Mouse (Mus musculus): Measurements from ENCODE around the gene Nbea.

- TF ChIP-seq CTCF (IDR thresholded peaks at IDR 0.05; ENCODE audit: control insufficient read depth, insufficient read depth, insufficient read length): no peak
- TF ChIP-seq MAX (IDR thresholded peaks at IDR 0.05): no peak
- no peak for TF ChIP-seq USF1 (IDR thresholded peaks at IDR 0.05; ENCODE audit: low read depth)
- TF ChIP-seq MYOG (IDR thresholded peaks at IDR 0.05; ENCODE audit: control insufficient read depth, extremely low read depth, insufficient read length): no peak
- TF ChIP-seq FOSL1 (IDR thresholded peaks at IDR 0.05; ENCODE audit: insufficient read depth, low read length, poor library complexity, severe bottlenecking): no peak
- no peak for TF ChIP-seq MYOD1 (IDR thresholded peaks at IDR 0.05; ENCODE audit: control insufficient read depth, insufficient read length, low read depth)
- no peak for TF ChIP-seq CEBPB (IDR thresholded peaks at IDR 0.05; ENCODE audit: low read depth)
These were observed 144.0 kb downstream of the Nbea start for GRCm38 (mm10) chr3:56039494-56039893.
